Mouse (Mus musculus) MEL (cell line): ENCODE data around the gene Adgre1. TPM values are rescaled to one million over a fixed set of nuclear protein-coding genes. Genes with fewer than 3 reads are reported as not detected.

Experiments used
- DNase-seq: peaks from one replicate; pipeline ENCODE4 v3.0.0; 2011; ENCODE audit warnings: low read depth, low spot score
- H3K27ac ChIP-seq: 2 replicates; pipeline ENCODE4 v1.5.1; 2012; ENCODE audit warnings: low read depth, mild to moderate bottlenecking, control low read depth, low read length, moderate library complexity; ENCODE audit not compliant: control insufficient read depth
- H3K27me3 ChIP-seq, 2 experiments: fragments of 150-350 bp in 1 of 2; sonication (generic) in 1 of 2; 2 replicates each; pipeline ENCODE4 v1.6.1; 2012; ENCODE audit warnings: low read length in 2 of 2, mild to moderate bottlenecking in 2 of 2, improper control_type of control experiment in 1 of 2, moderate library complexity in 1 of 2; ENCODE audit not compliant: insufficient read depth in 2 of 2, control insufficient read depth in 1 of 2
- H3K36me3 ChIP-seq, 2 experiments: 2 replicates each; pipeline ENCODE4 v1.6.1; 2012 to 2014; ENCODE audit warnings: low read length in 2 of 2, improper control_type of control experiment in 1 of 2, inconsistent platforms in 1 of 2, mild to moderate bottlenecking in 1 of 2; ENCODE audit not compliant: insufficient read depth in 2 of 2, control insufficient read depth in 1 of 2
- H3K4me1 ChIP-seq, 2 experiments: fragments of 150-350 bp in 1 of 2; sonication (generic) in 1 of 2; 2 replicates each; pipeline ENCODE4 v1.6.1; 2012; ENCODE audit warnings: low read length in 2 of 2, improper control_type of control experiment in 1 of 2, mild to moderate bottlenecking in 1 of 2; ENCODE audit not compliant: insufficient read depth in 2 of 2, control insufficient read depth in 1 of 2
- H3K4me3 ChIP-seq, 2 experiments: fragments of 150-350 bp in 1 of 2; sonication (generic) in 1 of 2; 2 replicates each; pipeline ENCODE4 v1.5.1; 2012; ENCODE audit warnings: low read depth in 2 of 2, low read length in 2 of 2, mild to moderate bottlenecking in 2 of 2, moderate library complexity in 2 of 2, control low read depth in 1 of 2, improper control_type of control experiment in 1 of 2; ENCODE audit not compliant: control insufficient read depth in 1 of 2, insufficient read depth in 1 of 2
- H3K79me2 ChIP-seq: 2 replicates; pipeline ENCODE4 v1.6.1; 2012; ENCODE audit warnings: mild to moderate bottlenecking, low read length, moderate library complexity; ENCODE audit not compliant: control insufficient read depth, poor library complexity, insufficient read depth
- H3K9ac ChIP-seq: 2 replicates; pipeline ENCODE4 v1.6.1; 2012; ENCODE audit warnings: low read depth, mild to moderate bottlenecking, control low read depth, low read length, moderate library complexity; ENCODE audit not compliant: control insufficient read depth, poor library complexity, severe bottlenecking
- H3K9me3 ChIP-seq: fragments of 150-350 bp; sonication (generic); replicated peaks from 2 replicates; pipeline ENCODE4 v1.6.1; 2012; ENCODE audit warnings: mild to moderate bottlenecking, low read length, improper control_type of control experiment, moderate library complexity; ENCODE audit not compliant: insufficient read depth
- BHLHE40 ChIP-seq: IDR thresholded peaks from 2 replicates; pipeline ENCODE4 v1.6.1; 2012; ENCODE audit warnings: low read depth, mild to moderate bottlenecking, inconsistent platforms, low read length, improper control_type of control experiment, borderline replicate concordance
- CHD1 ChIP-seq: IDR thresholded peaks from 2 replicates; pipeline ENCODE4 v1.6.1; 2012; ENCODE audit warnings: low read depth, mild to moderate bottlenecking, inconsistent platforms, low read length, improper control_type of control experiment
- CHD2 ChIP-seq: IDR thresholded peaks from 2 replicates; pipeline ENCODE4 v1.6.1; 2011; ENCODE audit warnings: low read length, improper control_type of control experiment
- ELF1 ChIP-seq: IDR thresholded peaks from 2 replicates; pipeline ENCODE4 v1.6.1; 2014; ENCODE audit warnings: low read depth, mild to moderate bottlenecking, inconsistent platforms, low read length, improper control_type of control experiment, moderate library complexity
- EP300 ChIP-seq, 2 experiments: IDR thresholded peaks; 2 replicates each; pipeline ENCODE4 v1.6.1; 2011; ENCODE audit warnings: improper control_type of control experiment in 2 of 2, low read length in 2 of 2, low read depth in 1 of 2, mild to moderate bottlenecking in 1 of 2
- GABPA ChIP-seq: IDR thresholded peaks from 2 replicates; pipeline ENCODE4 v1.6.1; 2012; ENCODE audit warnings: low read depth, mild to moderate bottlenecking, inconsistent platforms, low read length, improper control_type of control experiment, moderate library complexity
- GATA1 ChIP-seq: IDR thresholded peaks from 2 replicates; pipeline ENCODE4 v1.6.1; 2011; ENCODE audit warnings: low read depth, low read length, improper control_type of control experiment
- HCFC1 ChIP-seq: IDR thresholded peaks from 2 replicates; pipeline ENCODE4 v1.6.1; 2012; ENCODE audit warnings: low read depth, mild to moderate bottlenecking, inconsistent platforms, low read length, improper control_type of control experiment, moderate library complexity
- JUND ChIP-seq: IDR thresholded peaks from 2 replicates; pipeline ENCODE4 v1.6.1; 2011; ENCODE audit warnings: low read depth, mild to moderate bottlenecking, improper control_type of control experiment, low read length
- MEF2A ChIP-seq: IDR thresholded peaks from 2 replicates; pipeline ENCODE4 v1.6.1; 2014; ENCODE audit warnings: low read depth, mild to moderate bottlenecking, inconsistent platforms, low read length, improper control_type of control experiment; ENCODE audit not compliant: poor library complexity, insufficient replicate concordance, severe bottlenecking; ENCODE audit errors: extremely low read depth
- MXI1 ChIP-seq: IDR thresholded peaks from 2 replicates; pipeline ENCODE4 v1.6.1; 2011; ENCODE audit warnings: mild to moderate bottlenecking, low read depth, low read length, improper control_type of control experiment
- MYB ChIP-seq: IDR thresholded peaks from 2 replicates; pipeline ENCODE4 v1.6.1; 2011; ENCODE audit warnings: mild to moderate bottlenecking, low read depth, low read length, improper control_type of control experiment
- POLR2AphosphoS2 ChIP-seq: IDR thresholded peaks from 2 replicates; pipeline ENCODE4 v1.6.1; 2011; ENCODE audit warnings: low read length, improper control_type of control experiment
- POLR2AphosphoS5 ChIP-seq: IDR thresholded peaks from 2 replicates; pipeline ENCODE4 v1.6.1; 2012; ENCODE audit warnings: low read depth, borderline replicate concordance, mild to moderate bottlenecking, inconsistent platforms, low read length, moderate library complexity, mixed read lengths
- RCOR1 ChIP-seq: IDR thresholded peaks from 2 replicates; pipeline ENCODE4 v1.6.1; 2012; ENCODE audit warnings: low read depth, mild to moderate bottlenecking, inconsistent platforms, low read length, improper control_type of control experiment
- SIN3A ChIP-seq: IDR thresholded peaks from 2 replicates; pipeline ENCODE4 v1.6.1; 2012; ENCODE audit warnings: low read length, improper control_type of control experiment, inconsistent platforms
- TAL1 ChIP-seq: IDR thresholded peaks from 2 replicates; pipeline ENCODE4 v1.6.1; 2012; ENCODE audit warnings: mild to moderate bottlenecking, inconsistent platforms, low read length, moderate library complexity, mixed read lengths
- TBP ChIP-seq: IDR thresholded peaks from 2 replicates; pipeline ENCODE4 v1.8.0; 2011; ENCODE audit warnings: low read depth, low read length, improper control_type of control experiment
- TCF12 ChIP-seq: IDR thresholded peaks from 2 replicates; pipeline ENCODE4 v1.6.1; 2014; ENCODE audit warnings: low read depth, mild to moderate bottlenecking, inconsistent platforms, low read length, improper control_type of control experiment, moderate library complexity
- USF2 ChIP-seq, 2 experiments: IDR thresholded peaks; 2 replicates each; pipeline ENCODE4 v1.6.1; 2011 to 2012; ENCODE audit warnings: improper control_type of control experiment in 2 of 2, low read length in 2 of 2, borderline replicate concordance in 1 of 2, inconsistent platforms in 1 of 2, low read depth in 1 of 2, mild to moderate bottlenecking in 1 of 2; ENCODE audit not compliant: insufficient read depth in 1 of 2
- ZC3H11A ChIP-seq: IDR thresholded peaks from 2 replicates; pipeline ENCODE4 v1.6.1; 2012; ENCODE audit warnings: low read depth, mild to moderate bottlenecking, inconsistent platforms, low read length, improper control_type of control experiment
- ZKSCAN1 ChIP-seq: IDR thresholded peaks from 2 replicates; pipeline ENCODE4 v1.6.1; 2012; ENCODE audit warnings: low read depth, mild to moderate bottlenecking, inconsistent platforms, low read length, improper control_type of control experiment, moderate library complexity
- ZMIZ1 ChIP-seq: IDR thresholded peaks from 2 replicates; pipeline ENCODE4 v1.6.1; 2012; ENCODE audit warnings: low read depth, mild to moderate bottlenecking, inconsistent platforms, low read length, improper control_type of control experiment, moderate library complexity
- ZNF384 ChIP-seq: IDR thresholded peaks from 2 replicates; pipeline ENCODE4 v1.6.1; 2012; ENCODE audit warnings: low read depth, mild to moderate bottlenecking, inconsistent platforms, low read length, improper control_type of control experiment
- polyA plus RNA-seq, 2 experiments: library from polyadenylated mRNA; stranded (reverse) in 1 of 2; unstranded in 1 of 2; fragments of >175 nt in 1 of 2; fragments of >200 nt in 1 of 2; gene quantifications; 2 replicates each; pipeline versions ENCODE4 v1.2.1 to v1.2.4; 2012; ENCODE audit warnings: low replicate concordance in 2 of 2, low read depth in 1 of 2; ENCODE audit not compliant: insufficient read length in 2 of 2, insufficient read depth in 1 of 2, missing spikeins in 1 of 2
- total RNA-seq: library from RNA; depleted of rRNA; stranded (reverse); fragments of 300-350 nt; gene quantifications from 2 replicates; pipeline ENCODE4 v1.2.3, GENCODE M21; 2012

The Adgre1 gene
- total and polyA plus RNA-seq, 3 experiments, result not detected

GRCm38 (mm10) chr17:57335673-57336303 is 22.7 kb upstream of the Adgre1 start (continued):
- TF ChIP-seq HCFC1 (peak; percentile 41; the same call in 1 of the 2 replicates), MYB (no peak), SIN3A (peak; percentile 72; the same call in 1 of the 2 replicates), USF2 (IDR thresholded peaks at IDR 0.05; ENCODE audit: borderline replicate concordance in 1 of 2, insufficient read depth in 1 of 2, low read depth in 1 of 2, low read length in 2 of 2) (no peak), ZKSCAN1 (no peak), MXI1 (peak; percentile 58; the same call in 1 of the 2 replicates), CHD1 (no peak), ZMIZ1 (no peak), GABPA (no peak), JUND (no peak), CHD2 (no peak), ELF1 (no peak), MEF2A (no peak)

DNA sequence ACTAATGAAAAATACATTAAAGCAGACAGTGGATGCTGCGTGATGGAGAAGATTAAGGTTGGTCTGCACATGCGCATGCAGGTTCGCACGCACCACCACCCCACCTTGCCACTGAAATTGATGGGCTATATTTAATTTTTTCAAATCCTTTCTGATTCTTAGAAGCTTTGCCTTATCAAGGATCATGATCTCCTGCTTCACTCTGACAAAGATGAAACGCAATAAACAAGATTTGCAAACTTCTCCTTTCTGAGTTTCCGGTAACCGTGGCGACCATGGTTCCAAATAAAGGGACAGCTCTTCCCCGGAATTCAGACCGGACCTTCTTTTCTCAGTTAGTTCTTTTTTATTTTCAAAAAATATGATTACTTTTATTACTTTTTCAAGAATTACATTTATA is 20.5 kb upstream of the Adgre1 start:
- H3K79me2 ChIP-seq, result no peaks in the 10 kb centered on the region; the same call in 1 of the 2 replicates
- no peak overlapping the region for H3K9ac ChIP-seq
- TF ChIP-seq POLR2AphosphoS5, result no peak
- TF ChIP-seq EP300 (IDR thresholded peaks at IDR 0.05; ENCODE audit: low read depth in 1 of 2, low read length in 2 of 2), result peak in 1 of 2 experiments; percentile 23; a peak in 1 of 4 replicates
- peak; percentile 70 for TF ChIP-seq GATA1
- 0 out of 2 replicates have a peak, but pooled peaks have one; percentile 48 for TF ChIP-seq RCOR1
- DNase-seq, result peak; percentile 49
- no peak overlapping the region for H3K27ac ChIP-seq
- no peaks in the 10 kb centered on the region for H3K27me3 ChIP-seq
- no peak overlapping the region for H3K4me3 ChIP-seq
- no peaks in the 10 kb centered on the region for H3K9me3 ChIP-seq
- peaks cover 0 to 3% of the 10 kb centered on the region in 2 experiments; a peak in 2 of 4 replicates for H3K36me3 ChIP-seq
- peaks cover 0 to 21% of the 10 kb centered on the region in 2 experiments; a peak in 3 of 4 replicates for H3K4me1 ChIP-seq

DNA sequence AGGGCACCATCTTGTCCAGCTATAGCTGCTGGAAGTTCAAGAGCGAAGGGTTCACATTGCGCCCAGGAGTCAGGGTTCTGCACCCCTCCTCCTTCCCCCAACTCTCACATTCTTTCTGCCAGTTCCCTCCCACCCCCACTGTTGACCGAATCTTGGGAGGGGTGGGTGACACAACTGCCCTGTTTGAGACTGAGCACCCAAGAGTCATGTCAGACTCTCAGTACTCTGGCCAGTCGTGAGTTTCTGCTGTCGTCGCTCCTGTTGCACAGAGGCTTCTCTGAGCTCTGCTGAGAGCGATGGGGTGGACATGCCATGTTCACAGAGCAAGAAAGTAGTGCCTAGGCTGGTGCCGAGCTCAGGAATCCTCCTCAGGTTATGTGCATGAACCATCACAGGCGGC is 19.2 kb upstream of the Adgre1 start:
- peaks cover 0 to 16% of the 10 kb centered on the region in 2 experiments; a peak in 3 of 4 replicates for H3K4me1 ChIP-seq
- H3K27ac ChIP-seq, result no peak overlapping the region

More for the DNA sequence above, 19.2 kb upstream of the Adgre1 start:
- Histone ChIP-seq H3K36me3 (peaks cover 0 to 3% of the 10 kb centered on the region in 2 experiments; a peak in 2 of 4 replicates), H3K4me3 (no peak overlapping the region)
- no peak for DNase-seq
- no peak for TF ChIP-seq TBP
- no peak for TF ChIP-seq ZC3H11A
- no peak for TF ChIP-seq POLR2AphosphoS2
- TF ChIP-seq TCF12, result no peak
- no peak for TF ChIP-seq SIN3A
- no peak for TF ChIP-seq ZNF384
- TF ChIP-seq CHD2, result no peak
- TF ChIP-seq BHLHE40, result no peak
- no peak for TF ChIP-seq TAL1
- no peak for TF ChIP-seq POLR2AphosphoS5
- no peak for TF ChIP-seq JUND
- TF ChIP-seq ZKSCAN1, result no peak
- no peak for TF ChIP-seq CHD1
- TF ChIP-seq, all 39 proteins: peak for 0
- Histone ChIP-seq H3K9me3 (no peaks in the 10 kb centered on the region), H3K79me2 (no peaks in the 10 kb centered on the region; the same call in 1 of the 2 replicates), H3K9ac (no peak overlapping the region), H3K27me3 (no peaks in the 10 kb centered on the region)
